Comparison of ENCODE assay signal across 29 mouse cellular contexts in genomic region chr7:6186756-6187155, GRCm38 (mm10). TPM values are rescaled to one million over a fixed set of nuclear protein-coding genes. Genes with fewer than 3 reads are reported as not detected.
A peak's percentile ranks its signal among the peaks of the same experiment; 100 is the strongest.
DNase-seq lines count a peak whose midpoint lies in the region; ATAC-seq and TF ChIP-seq lines count a peak whose summit lies in the region.
"Had no signal": no experiment of that assay in that cellular context is flagged by ENCODE, and none has a peak within 500 bp of the region (broad histone marks: within the 10 kb centered on the region; RNA-seq: fewer than 3 reads in every experiment).

No protein-coding gene starts in this region.

- peak; percentile 14 for DNase-seq in cerebellum, adult 11-12 months
- DNase-seq in cerebellum, postnatal 36 days, result no peak
- peak; percentile 67 for DNase-seq in kidney, adult 2 months
- no peak for DNase-seq in kidney, postnatal 4 days
- peak; percentile 67 for DNase-seq in A20 (ENCODE audit: low read depth, low spot score)
- DNase-seq in right cerebral cortex, postnatal 36 days (ENCODE audit: low spot score in 2 of 2), result no peak
- DNase-seq: adrenal gland, postnatal 10 days; adrenal gland, postnatal 36 days; B cell, adult 2 months; cerebellum, postnatal 10 days; forebrain, postnatal 0 days; gastrocnemius, adult 2 months; gastrocnemius, postnatal 14 days; heart, adult 11 months had no signal

- no peak; the same call in 1 of the 2 replicates for TF ChIP-seq CTCF in kidney, adult 2 months (conservative IDR thresholded peaks at IDR 0.05; ENCODE audit: insufficient read depth, insufficient read length, low read depth, low read length)

- no peak overlapping the region for H3K4me2 ChIP-seq in kidney, embryonic 14.5 days (replicated peaks; ENCODE audit: low read depth, low read length)
- H3K4me2 ChIP-seq in kidney, embryonic 15.5 days, result no peak overlapping the region
- H3K4me2 ChIP-seq: embryonic facial prominence, embryonic 12.5 days; embryonic facial prominence, embryonic 15.5 days; heart, embryonic 11.5 days; hindbrain, embryonic 12.5 days had no signal

- H3K4me1 ChIP-seq in kidney, adult 2 months (ENCODE audit: control insufficient read depth, insufficient read depth, low read length), result peaks cover 37% of the 10 kb centered on the region
- H3K4me1 ChIP-seq in kidney, embryonic 14.5 days (ENCODE audit: control insufficient read depth, insufficient read depth, low read length), result peaks cover 3% of the 10 kb centered on the region; the same call in 1 of the 2 replicates
- peaks cover 3% of the 10 kb centered on the region; the same call in 1 of the 2 replicates for H3K4me1 ChIP-seq in kidney, embryonic 15.5 days
- H3K4me1 ChIP-seq: embryonic facial prominence, embryonic 12.5 days; embryonic facial prominence, embryonic 15.5 days; hindbrain, embryonic 12.5 days had no signal

- no peak overlapping the region for H3K9ac ChIP-seq in kidney, embryonic 14.5 days (ENCODE audit: low read depth, low read length)
- no peak overlapping the region for H3K9ac ChIP-seq in kidney, embryonic 15.5 days
- H3K9ac ChIP-seq: embryonic facial prominence, embryonic 12.5 days; embryonic facial prominence, embryonic 15.5 days; forebrain, postnatal 0 days; hindbrain, embryonic 12.5 days had no signal

- 26% methylated on average over 2 of the region's 2 CpGs for WGBS in kidney, adult 2 months
- WGBS in kidney, embryonic 14.5 days, result 44% methylated on average over 2 of the region's 2 CpGs
- 45% methylated on average over 2 of the region's 2 CpGs for WGBS in kidney, embryonic 15.5 days

- H3K4me3 ChIP-seq in kidney, adult 2 months (ENCODE audit: insufficient read depth, low read depth, low read length), result no peak overlapping the region
- no peak overlapping the region for H3K4me3 ChIP-seq in kidney, embryonic 14.5 days (ENCODE audit: low read length)
- no peak overlapping the region for H3K4me3 ChIP-seq in kidney, embryonic 15.5 days (replicated peaks)
- H3K4me3 ChIP-seq: embryonic facial prominence, embryonic 12.5 days; embryonic facial prominence, embryonic 15.5 days; gastrocnemius, adult 2 months; hindbrain, embryonic 12.5 days had no signal

- H3K36me3 ChIP-seq in kidney, adult 2 months (ENCODE audit: control insufficient read depth, insufficient read depth, low read length), result peaks cover 1% of the 10 kb centered on the region; the same call in 1 of the 2 replicates
- peaks cover 42% of the 10 kb centered on the region for H3K36me3 ChIP-seq in kidney, embryonic 14.5 days (ENCODE audit: control insufficient read depth, insufficient read depth, low read length)
- peaks cover 75% of the 10 kb centered on the region for H3K36me3 ChIP-seq in kidney, embryonic 15.5 days

- no peaks in the 10 kb centered on the region for H3K27me3 ChIP-seq in kidney, adult 2 months (replicated peaks; ENCODE audit: control insufficient read depth, insufficient read depth, low read length)
- no peaks in the 10 kb centered on the region for H3K27me3 ChIP-seq in kidney, embryonic 14.5 days (ENCODE audit: control insufficient read depth, insufficient read depth, low read length)
- no peaks in the 10 kb centered on the region for H3K27me3 ChIP-seq in kidney, embryonic 15.5 days
- H3K27me3 ChIP-seq: CH12.LX; embryonic facial prominence, embryonic 15.5 days; Patski had no signal

- no peaks in the 10 kb centered on the region for H3K9me3 ChIP-seq in kidney, embryonic 14.5 days (ENCODE audit: control insufficient read depth, low read length)
- H3K9me3 ChIP-seq in kidney, embryonic 15.5 days (replicated peaks), result no peaks in the 10 kb centered on the region
- H3K9me3 ChIP-seq: embryonic facial prominence, embryonic 12.5 days; embryonic facial prominence, embryonic 15.5 days; G1E; hindbrain, embryonic 12.5 days had no signal

- ATAC-seq in kidney, embryonic 14.5 days (ENCODE audit: low FRiP score, low TSS enrichment), result no peak; the same call in 1 of the 2 replicates
- 0 out of 2 replicates have a peak, but pooled peaks have one; percentile 43 for ATAC-seq in kidney, embryonic 15.5 days (replicated peaks; ENCODE audit: low FRiP score)
- ATAC-seq: forebrain, embryonic 14.5 days; forebrain, postnatal 0 days; hindbrain, embryonic 16.5 days; Patski had no signal

- TF ChIP-seq POLR2A in kidney, adult 2 months (IDR thresholded peaks at IDR 0.05; ENCODE audit: low read depth, low read length), result no peak

- peak overlapping the region; percentile 45 for H3K27ac ChIP-seq in kidney, adult 2 months (ENCODE audit: insufficient read depth, low read depth, low read length)
- no peak overlapping the region for H3K27ac ChIP-seq in kidney, embryonic 14.5 days (ENCODE audit: low read depth, low read length)
- H3K27ac ChIP-seq in kidney, embryonic 15.5 days, result no peak overlapping the region
- H3K27ac ChIP-seq: embryonic facial prominence, embryonic 12.5 days; embryonic facial prominence, embryonic 15.5 days; gastrocnemius, adult 2 months; hindbrain, embryonic 12.5 days had no signal

RNA-seq across cellular contexts. Expression of gene Galp, which starts 10.1 kb away (rescaled TPM):
- not detected in 2 replicates for polyA plus RNA-seq in kidney, adult 2 months (2012; rRNA removed)
- not detected in 2 replicates for polyA plus RNA-seq in kidney, embryonic 14.5 days (2014; fragmentation: Nextera tagmentation; extraction: Ambion mirVana)
- not detected in 2 replicates for polyA plus RNA-seq in kidney, embryonic 15.5 days (2015; fragmentation: Nextera tagmentation; extraction: Ambion mirVana)
- polyA plus RNA-seq: embryonic facial prominence, embryonic 12.5 days; embryonic facial prominence, embryonic 15.5 days; forebrain, embryonic 11.5 days; forebrain, embryonic 14.5 days; forebrain, postnatal 0 days; frontal cortex, adult 2 months; G1E; heart, embryonic 11.5 days; heart, embryonic 14.5 days; heart, postnatal 0 days; hindbrain, embryonic 12.5 days; hindbrain, embryonic 16.5 days; Patski had no signal

RNA-seq across cellular contexts. Expression of gene Zfp444, which starts 14.7 kb away (rescaled TPM):
- 47.1 and 65.2 TPM in 2 replicates for polyA plus RNA-seq in kidney, adult 2 months (2012; rRNA removed)
- 59.7 and 70.8 TPM in 2 replicates for polyA plus RNA-seq in kidney, embryonic 14.5 days (2014; fragmentation: Nextera tagmentation; extraction: Ambion mirVana)
- 65.5 and 71.4 TPM in 2 replicates for polyA plus RNA-seq in kidney, embryonic 15.5 days (2015; fragmentation: Nextera tagmentation; extraction: Ambion mirVana)

RNA-seq across cellular contexts. Expression of gene Zfp787, which starts 31.0 kb away (rescaled TPM):
- 54.2 and 66.1 TPM in 2 replicates for polyA plus RNA-seq in kidney, adult 2 months (2012; rRNA removed)
- 15.3 and 20.9 TPM in 2 replicates for polyA plus RNA-seq in kidney, embryonic 14.5 days (2014; fragmentation: Nextera tagmentation; extraction: Ambion mirVana)
- polyA plus RNA-seq in kidney, embryonic 15.5 days (2015; fragmentation: Nextera tagmentation; extraction: Ambion mirVana), result 30.7 and 31.9 TPM in 2 replicates

RNA-seq across cellular contexts. Expression of gene Zscan5b, which starts 35.3 kb away (rescaled TPM):
- polyA plus RNA-seq in kidney, adult 2 months (2012; rRNA removed), result not detected in 2 replicates
- not detected in 2 replicates for polyA plus RNA-seq in kidney, embryonic 14.5 days (2014; fragmentation: Nextera tagmentation; extraction: Ambion mirVana)
- polyA plus RNA-seq in kidney, embryonic 15.5 days (2015; fragmentation: Nextera tagmentation; extraction: Ambion mirVana), result not detected in 2 replicates
- polyA plus RNA-seq: embryonic facial prominence, embryonic 12.5 days; embryonic facial prominence, embryonic 15.5 days; forebrain, embryonic 11.5 days; forebrain, embryonic 14.5 days; forebrain, postnatal 0 days; frontal cortex, adult 2 months; G1E; heart, embryonic 11.5 days; heart, embryonic 14.5 days; heart, postnatal 0 days; hindbrain, embryonic 12.5 days; hindbrain, embryonic 16.5 days; Patski had no signal

Comparison
In these comparisons a context has a peak if more than half of its experiments do, and no peak if none do; other contexts are left out.
1. DNase-seq: peak in cerebellum, adult 11-12 months (single experiment), kidney, adult 2 months (single experiment) and A20 (single experiment); none in cerebellum, postnatal 36 days (0 of 2), kidney, postnatal 4 days (0 of 2) and right cerebral cortex, postnatal 36 days (0 of 2).